Mouse (Mus musculus): ENCODE results near the gene Rhof. TPM values are rescaled to one million over a fixed set of nuclear protein-coding genes. Genes with fewer than 3 reads are reported as not detected.
A peak's percentile ranks its signal among the peaks of the same experiment; 100 is the strongest.

Rhof gene
- polyA plus RNA-seq, 1 experiment from 2014 or later: 1.5 TPM

DNA sequence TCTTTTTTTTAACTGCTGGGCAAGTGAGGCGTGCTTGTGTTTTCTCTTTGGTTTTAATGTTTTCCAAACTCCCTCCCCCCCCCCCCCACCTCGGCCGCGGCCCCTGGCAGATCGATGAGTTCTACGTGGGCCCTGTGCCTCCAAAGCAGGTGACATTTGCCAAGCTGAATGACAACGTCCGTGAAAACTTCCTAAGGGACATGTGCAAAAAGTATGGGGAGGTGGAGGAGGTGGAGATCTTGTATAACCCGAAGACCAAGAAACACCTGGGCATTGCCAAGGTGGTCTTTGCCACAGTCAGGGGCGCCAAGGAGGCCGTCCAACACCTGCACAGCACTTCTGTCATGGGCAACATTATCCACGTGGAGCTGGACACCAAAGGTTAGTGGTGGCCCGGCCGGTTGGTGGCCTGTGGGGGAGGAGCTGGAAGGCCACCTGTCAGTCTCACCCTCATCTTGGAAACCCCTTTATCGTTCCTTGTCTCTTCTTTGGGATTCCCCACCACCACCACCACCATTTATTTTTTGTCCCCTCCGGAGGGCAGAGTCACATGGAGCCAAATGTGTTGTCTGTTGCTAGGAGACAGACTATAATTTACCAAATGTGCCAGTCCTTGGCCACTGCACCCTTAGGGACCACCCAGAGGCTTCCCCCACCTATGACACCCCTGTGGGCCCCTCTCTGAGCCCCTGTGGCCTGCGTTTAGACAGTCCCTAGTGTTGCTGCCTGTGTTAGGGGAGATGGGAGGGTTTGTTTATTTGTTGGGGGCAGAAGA, 11.7 kb upstream of the Rhof start:
- Histone ChIP-seq H3K9me3 (no peaks in the 10 kb centered on the region), H3K4me1 (peaks cover 55% of the 10 kb centered on the region), H3K27ac (peak overlapping the region; percentile 100), H3K27me3 (ENCODE audit: insufficient read depth, poor library complexity, severe bottlenecking) (no peaks in the 10 kb centered on the region), H3K36me3 (peaks cover 39% of the 10 kb centered on the region), H3K4me3 (peak overlapping the region; percentile 92)
- no peak for DNase-seq (ENCODE audit: low spot score)
- WGBS: 5% methylated on average over 16 of the region's 17 CpGs

DNA sequence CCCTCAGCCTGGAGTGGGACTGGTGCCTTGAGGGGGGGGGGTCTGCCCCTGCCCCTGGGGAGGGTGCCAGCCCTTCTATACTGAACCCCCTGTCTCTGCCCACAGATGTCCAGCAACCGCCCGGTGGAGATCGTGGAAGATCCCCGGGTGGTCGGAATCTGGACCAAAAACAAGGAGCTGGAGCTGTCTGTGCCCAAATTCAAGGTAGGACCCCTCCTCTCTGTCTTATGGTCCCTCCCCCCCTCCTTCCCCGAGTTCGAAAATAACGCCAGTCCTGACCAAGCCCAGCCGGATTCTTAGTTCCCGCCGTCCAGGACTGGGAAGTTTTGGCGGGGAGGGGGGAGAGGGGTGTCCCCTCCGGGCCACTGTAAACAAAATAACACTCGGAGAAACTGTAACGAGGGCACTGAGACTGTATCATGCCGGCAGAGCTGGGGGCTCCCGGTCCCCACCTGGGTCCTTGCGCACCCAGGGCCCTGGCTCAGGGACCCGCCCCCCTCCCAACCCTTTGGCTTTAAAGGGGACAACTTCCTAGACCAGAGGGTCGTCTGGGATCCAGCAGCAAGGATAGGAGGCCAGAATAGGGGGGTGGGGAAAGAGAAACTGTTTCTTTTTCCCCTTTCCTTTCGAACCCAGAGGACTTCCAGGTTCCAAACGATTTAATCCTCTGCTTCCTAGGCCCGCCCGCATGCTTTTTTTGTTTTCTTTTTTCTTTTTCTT, 10.9 kb upstream of the Rhof start:
- Histone ChIP-seq H3K27ac (peak overlapping the region; percentile 100), H3K27me3 (ENCODE audit: insufficient read depth, poor library complexity, severe bottlenecking) (no peaks in the 10 kb centered on the region), H3K4me1 (peaks cover 55% of the 10 kb centered on the region), H3K36me3 (peaks cover 31% of the 10 kb centered on the region), H3K9me3 (no peaks in the 10 kb centered on the region), H3K4me3 (peak overlapping the region; percentile 92)
- DNase-seq (ENCODE audit: low spot score): no peak
- WGBS: 2% methylated on average over 24 of the region's 24 CpGs

DNA sequence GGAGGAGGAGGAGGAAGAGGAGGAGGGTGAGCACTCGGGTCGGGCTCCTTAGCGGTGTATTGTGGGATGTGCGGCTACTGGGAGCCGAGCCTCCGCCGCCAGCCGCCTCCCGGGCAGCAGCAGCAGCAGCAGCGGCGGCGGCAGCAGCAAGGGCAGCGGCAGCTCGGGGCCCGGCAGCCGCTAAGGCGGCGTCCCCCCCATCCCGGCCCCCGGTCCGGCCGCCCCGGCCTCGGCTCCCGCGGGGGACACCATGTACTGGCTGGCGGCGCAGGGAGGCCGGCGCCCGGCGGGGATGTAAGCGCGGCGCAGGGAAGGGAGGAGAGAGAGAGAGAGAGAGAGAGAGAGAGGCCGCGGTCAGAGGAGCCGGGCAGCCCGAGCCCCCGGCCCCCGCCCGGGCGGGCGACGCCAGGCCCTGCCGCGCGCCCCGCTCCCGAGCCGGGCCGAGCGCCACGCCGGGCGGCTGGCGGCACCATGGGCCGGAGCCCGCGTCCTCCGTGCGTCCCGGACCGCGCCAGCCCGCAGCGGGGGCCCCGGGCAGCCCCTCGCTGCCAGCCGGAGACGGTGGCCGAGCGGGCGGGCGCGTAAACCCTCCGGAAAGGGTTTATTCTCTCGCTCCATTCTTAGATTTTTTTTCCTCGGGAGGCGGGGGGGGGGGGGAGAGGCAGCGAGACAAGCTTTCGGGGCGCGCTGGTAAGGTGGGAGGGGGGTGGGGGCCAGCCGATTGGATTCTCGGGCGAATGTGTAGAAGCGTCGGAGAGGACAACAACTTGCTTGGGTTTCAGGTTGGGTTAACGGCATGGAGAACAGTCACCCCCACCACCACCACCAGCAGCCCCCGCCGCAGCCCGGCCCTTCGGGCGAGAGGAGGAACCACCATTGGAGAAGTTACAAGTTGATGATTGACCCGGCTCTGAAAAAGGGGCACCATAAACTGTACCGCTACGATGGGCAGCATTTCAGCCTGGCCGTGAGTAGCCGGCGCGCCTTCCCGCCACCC, 10.0 kb upstream of the Rhof start, which contains the start of gene Setd1b:
Gene Setd1b (plus strand): TSS at position 33 of the 997 bp plus-strand sequence.
- Histone ChIP-seq H3K36me3 (peaks cover 22% of the 10 kb centered on the region), H3K9me3 (no peaks in the 10 kb centered on the region), H3K27ac (peak within 1 kb of the TSS; percentile 100), H3K4me1 (peaks cover 56% of the 10 kb centered on the region), H3K27me3 (ENCODE audit: insufficient read depth, poor library complexity, severe bottlenecking) (no peaks in the 10 kb centered on the region), H3K4me3 (peak within 1 kb of the TSS; percentile 92)
- WGBS: under 1% methylated on average over 92 of the region's 103 CpGs
- no peak for DNase-seq (ENCODE audit: low spot score)

DNA sequence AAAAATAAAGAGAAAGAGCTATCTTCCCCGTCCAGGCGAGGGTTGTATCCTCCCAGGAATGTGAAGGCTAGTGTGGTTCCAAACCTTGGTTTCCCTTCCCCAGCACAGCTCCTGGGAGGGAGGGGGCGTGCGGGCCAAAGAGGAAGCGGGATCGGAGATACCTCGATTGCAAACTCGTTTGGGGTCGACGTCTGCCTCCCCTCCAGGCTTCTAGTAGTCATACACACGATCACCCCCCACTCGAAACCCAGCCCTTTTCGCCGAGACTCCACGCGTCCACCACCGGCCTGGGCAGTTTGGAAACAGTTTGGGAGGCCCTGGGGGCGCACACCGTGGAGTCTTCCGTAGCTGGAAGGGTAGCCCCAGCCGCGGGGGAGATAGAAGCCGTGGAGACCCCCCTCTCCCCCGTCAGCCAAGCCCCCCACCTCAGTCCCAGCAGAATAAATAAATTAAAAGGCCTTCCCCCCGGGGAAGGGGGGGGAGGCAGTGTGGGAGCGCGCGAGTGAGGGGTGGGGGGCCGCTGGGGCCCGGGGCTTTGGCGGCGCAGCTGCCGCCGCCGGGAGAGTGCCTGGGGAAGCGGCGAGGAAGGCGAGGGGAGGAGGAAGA, 9.2 kb upstream of the Rhof start:
- DNase-seq (ENCODE audit: low spot score): peak; percentile 87
- under 1% methylated on average over 37 of the region's 38 CpGs for WGBS
- peaks cover 62% of the 10 kb centered on the region for H3K4me1 ChIP-seq
- peaks cover 16% of the 10 kb centered on the region for H3K36me3 ChIP-seq
- no peaks in the 10 kb centered on the region for H3K27me3 ChIP-seq (ENCODE audit: insufficient read depth, poor library complexity, severe bottlenecking)
- peak overlapping the region; percentile 100 for H3K27ac ChIP-seq
- peak overlapping the region; percentile 92 for H3K4me3 ChIP-seq
- no peaks in the 10 kb centered on the region for H3K9me3 ChIP-seq

DNA sequence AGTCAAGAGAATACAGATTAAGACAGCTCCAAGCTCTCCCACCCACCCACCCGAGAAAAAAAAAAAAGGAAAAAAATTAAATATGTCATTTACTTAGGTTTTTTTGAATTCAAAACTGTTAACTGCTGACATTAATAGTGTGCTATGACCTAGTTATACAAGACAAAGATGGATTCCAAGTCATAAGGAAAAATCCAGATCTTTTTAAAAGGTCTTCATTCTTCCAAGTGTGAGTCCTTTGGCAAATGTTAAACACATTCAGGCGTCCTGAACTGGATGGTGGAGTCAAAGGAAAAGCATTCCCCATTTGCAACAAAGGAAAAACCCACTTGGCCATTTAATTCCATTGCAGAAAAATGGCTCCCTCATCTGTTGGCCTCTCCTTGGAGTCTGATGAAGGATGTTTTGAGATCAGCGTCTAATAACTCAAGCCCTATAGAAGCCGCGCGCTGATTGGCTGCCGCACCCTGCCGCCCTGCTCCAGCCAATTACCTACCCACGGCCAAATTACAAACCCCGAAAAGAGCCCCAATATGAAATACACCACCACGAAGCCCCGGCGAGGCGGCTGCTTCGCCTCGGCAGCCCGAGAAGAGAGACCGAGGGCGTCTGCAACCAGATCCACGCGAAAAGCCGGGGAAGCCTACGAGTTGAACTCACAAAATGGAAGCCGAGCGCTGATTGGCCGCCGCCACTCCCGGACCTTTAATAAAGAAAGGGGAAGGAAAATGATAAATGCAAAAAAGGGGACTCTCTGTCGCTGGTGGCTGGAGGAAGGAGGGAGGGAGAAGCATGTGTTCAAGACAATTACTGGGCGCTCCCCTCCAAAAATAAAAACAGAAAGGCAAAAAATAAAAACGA, 8.4 kb upstream of the Rhof start:
- peak overlapping the region; percentile 100 for H3K27ac ChIP-seq
- H3K4me1 ChIP-seq: peaks cover 64% of the 10 kb centered on the region
- under 1% methylated on average over 31 of the region's 31 CpGs for WGBS
- peaks cover 10% of the 10 kb centered on the region; the same call in 1 of the 2 replicates for H3K36me3 ChIP-seq
- no peaks in the 10 kb centered on the region for H3K27me3 ChIP-seq (ENCODE audit: insufficient read depth, poor library complexity, severe bottlenecking)
- DNase-seq (ENCODE audit: low spot score): peak; percentile 96
- no peaks in the 10 kb centered on the region for H3K9me3 ChIP-seq
- peak overlapping the region; percentile 92 for H3K4me3 ChIP-seq

DNA sequence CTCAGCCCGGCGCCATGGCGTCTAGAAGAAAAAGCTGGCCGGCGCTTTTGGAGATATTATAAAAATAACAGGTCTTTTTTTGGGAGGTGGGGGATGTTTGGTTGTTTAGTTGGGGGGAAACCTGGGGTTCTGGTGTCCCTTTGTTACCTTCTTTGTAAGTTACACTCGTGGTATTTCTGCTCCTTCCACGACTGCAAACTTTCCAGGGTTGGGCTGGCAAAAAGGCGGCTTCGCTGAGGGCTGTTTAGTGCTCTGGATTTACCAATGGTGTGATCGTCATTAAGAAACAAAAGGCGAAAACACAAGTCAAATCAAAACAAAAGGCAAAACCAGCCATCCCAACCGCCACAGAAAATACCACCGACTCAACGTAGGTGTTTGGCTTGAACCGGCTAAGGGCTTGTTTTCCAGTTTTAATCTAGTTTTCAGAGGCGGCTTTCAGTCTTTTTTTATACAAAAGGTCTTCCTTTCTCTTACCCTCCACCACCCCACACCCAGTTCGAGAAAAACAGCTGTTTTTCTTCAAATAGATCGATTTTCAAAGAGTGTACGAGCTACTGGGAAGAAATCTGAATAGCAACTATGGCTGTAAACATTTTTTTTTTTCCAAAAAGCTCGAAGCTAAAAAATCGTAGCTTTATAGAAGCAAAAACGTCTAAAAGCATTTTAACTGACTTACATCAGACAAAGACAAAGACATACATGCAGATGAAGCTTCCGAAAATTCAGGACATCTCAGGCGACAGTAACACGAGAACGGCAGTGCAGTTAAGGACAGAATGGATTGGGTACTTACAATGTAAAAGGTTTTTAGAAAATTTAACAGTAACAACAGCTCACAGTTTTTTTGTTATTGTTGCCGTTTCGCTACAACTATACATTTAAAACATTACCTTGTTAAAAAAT, 7.5 kb upstream of the Rhof start:
- DNase-seq (ENCODE audit: low spot score): no peak

DNA sequence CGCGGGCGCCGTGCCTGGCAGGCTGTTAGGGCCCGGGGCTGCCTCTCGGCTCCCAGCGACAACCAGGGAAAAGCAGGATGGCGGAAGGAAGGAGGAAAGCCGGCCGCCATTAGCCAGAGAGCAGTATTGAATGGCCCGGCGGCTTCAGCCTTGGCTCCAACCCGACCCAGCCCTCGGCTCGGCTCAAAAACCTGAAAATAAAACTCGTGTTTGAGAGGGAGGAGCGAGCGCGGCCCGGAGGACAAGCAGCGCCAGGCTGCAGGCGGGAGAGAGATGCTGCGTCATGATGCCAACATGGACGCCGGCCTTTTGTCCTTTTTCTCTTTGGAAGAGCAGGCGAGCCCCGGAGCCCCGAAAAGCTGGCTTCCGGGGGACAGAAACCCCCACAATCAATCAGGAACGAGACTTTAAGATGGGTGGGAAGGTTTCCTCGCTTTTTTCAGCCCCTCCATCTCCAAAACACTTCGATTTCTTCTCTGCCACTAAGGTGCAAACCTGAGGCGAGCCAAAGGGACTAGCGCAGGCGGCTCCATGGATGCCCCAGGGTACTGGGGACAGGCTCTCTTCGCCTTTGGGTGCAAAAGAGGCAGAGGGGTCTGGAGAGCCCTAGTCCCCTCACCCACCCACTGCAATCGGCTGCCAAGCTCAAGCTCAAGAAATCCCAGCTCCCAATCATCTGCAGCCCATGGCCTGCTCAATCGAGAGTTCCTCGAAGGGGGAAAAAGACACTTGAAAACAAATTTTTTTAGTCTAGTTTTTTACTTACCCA, 6.6 kb upstream of the Rhof start:
- Histone ChIP-seq H3K36me3 (peaks cover 6% of the 10 kb centered on the region; the same call in 1 of the 2 replicates), H3K9me3 (no peaks in the 10 kb centered on the region), H3K27ac (peak overlapping the region; percentile 100), H3K27me3 (ENCODE audit: insufficient read depth, poor library complexity, severe bottlenecking) (no peaks in the 10 kb centered on the region), H3K4me1 (peaks cover 64% of the 10 kb centered on the region), H3K4me3 (peak overlapping the region; percentile 92)
- WGBS: under 1% methylated on average over 39 of the region's 39 CpGs
- peak; percentile 90 for DNase-seq (ENCODE audit: low spot score)

More for the DNA sequence above, 7.5 kb upstream of the Rhof start:
- Histone ChIP-seq H3K36me3 (peaks cover 3% of the 10 kb centered on the region; the same call in 1 of the 2 replicates), H3K27me3 (ENCODE audit: insufficient read depth, poor library complexity, severe bottlenecking) (no peaks in the 10 kb centered on the region), H3K4me3 (peak overlapping the region; percentile 92), H3K9me3 (no peaks in the 10 kb centered on the region), H3K27ac (peak overlapping the region; percentile 100), H3K4me1 (peaks cover 64% of the 10 kb centered on the region)
- WGBS: 1% methylated on average over 28 of the region's 28 CpGs

DNA sequence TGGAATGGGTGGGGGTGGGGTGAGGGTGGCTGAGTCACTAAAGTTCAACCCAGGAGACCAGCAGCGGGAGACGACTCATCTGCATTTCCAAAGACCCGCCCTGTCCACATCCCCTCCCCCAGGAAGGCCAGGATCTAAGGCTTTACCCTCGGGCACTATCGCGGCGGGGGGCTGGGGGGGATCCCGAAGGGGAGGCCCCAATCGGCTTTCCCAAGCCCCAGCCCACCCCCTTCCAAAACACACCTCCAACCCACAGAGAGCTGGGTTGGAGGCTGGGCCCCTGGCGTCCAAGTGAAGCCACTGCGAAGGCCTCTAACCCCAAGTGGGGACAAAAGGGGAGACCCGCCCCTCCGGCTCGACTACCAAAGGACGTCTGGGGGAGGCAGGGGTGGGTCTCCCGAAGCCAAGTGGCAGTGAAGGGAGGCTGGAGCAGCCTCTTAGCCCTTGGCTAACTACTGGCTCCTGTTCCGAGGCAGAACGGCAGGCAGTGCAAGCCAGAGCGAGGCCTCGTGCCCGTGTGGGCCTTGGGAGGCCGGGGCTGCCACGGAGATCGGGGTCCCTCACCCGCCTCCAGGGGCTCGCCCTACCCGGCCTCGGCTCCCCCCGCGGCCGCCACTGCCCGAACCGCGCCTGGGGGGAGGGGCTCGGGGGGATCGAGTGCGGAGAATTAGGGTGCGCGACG, 5.9 kb upstream of the Rhof start:
- Histone ChIP-seq H3K4me1 (peaks cover 64% of the 10 kb centered on the region), H3K27me3 (ENCODE audit: insufficient read depth, poor library complexity, severe bottlenecking) (no peaks in the 10 kb centered on the region), H3K9me3 (no peaks in the 10 kb centered on the region), H3K36me3 (peaks cover 7% of the 10 kb centered on the region; the same call in 1 of the 2 replicates), H3K27ac (peak overlapping the region; percentile 100), H3K4me3 (peak overlapping the region; percentile 92)
- under 1% methylated on average over 40 of the region's 40 CpGs for WGBS
- peak; percentile 96 for DNase-seq (ENCODE audit: low spot score)

DNA sequence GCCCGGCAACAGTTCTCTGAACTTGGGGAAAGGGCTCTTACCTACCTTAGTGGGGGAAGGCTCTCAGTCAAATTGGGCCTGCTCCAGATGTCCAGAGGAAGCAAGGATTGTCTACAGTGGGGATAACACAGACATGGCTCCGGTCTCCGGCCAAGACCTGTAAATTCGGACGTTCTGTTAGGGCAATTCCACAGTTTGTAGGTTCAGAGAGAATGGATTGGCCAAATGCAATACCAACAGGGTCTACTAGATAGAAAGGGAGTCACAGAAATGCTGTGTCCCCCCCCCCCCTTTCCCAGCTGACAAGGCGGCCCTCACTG, 5.4 kb upstream of the Rhof start:
- Histone ChIP-seq H3K4me3 (peak overlapping the region; percentile 92), H3K4me1 (peaks cover 64% of the 10 kb centered on the region), H3K9me3 (no peaks in the 10 kb centered on the region), H3K27me3 (ENCODE audit: insufficient read depth, poor library complexity, severe bottlenecking) (no peaks in the 10 kb centered on the region), H3K27ac (peak overlapping the region; percentile 100), H3K36me3 (peaks cover 7% of the 10 kb centered on the region; the same call in 1 of the 2 replicates)
- under 1% methylated on average over 6 of the region's 6 CpGs for WGBS
- DNase-seq (ENCODE audit: low spot score): no peak
